ENCODE assay signal across 10 mouse cellular contexts in genomic region chr15:25302671-25303294, GRCm38 (mm10).
DNase-seq lines count a peak whose midpoint lies in the region; ATAC-seq and TF ChIP-seq lines count a peak whose summit lies in the region.
"Had no signal": no experiment of that assay in that cellular context is flagged by ENCODE, and none has a peak within 500 bp of the region (broad histone marks: within the 10 kb centered on the region; RNA-seq: fewer than 3 reads in every experiment).

No protein-coding gene starts in this region.

- no peak overlapping the region for H3K27ac ChIP-seq in CH12.LX (ENCODE audit: insufficient read depth, low read depth)
- H3K27ac ChIP-seq: hindbrain, embryonic 15.5 days had no signal

- no peaks in the 10 kb centered on the region for H3K9me3 ChIP-seq in CH12.LX (replicated peaks; ENCODE audit: low read length)
- H3K9me3 ChIP-seq: hindbrain, embryonic 15.5 days had no signal

- no peak overlapping the region for H3K9ac ChIP-seq in CH12.LX (ENCODE audit: insufficient read depth, low read depth)
- H3K9ac ChIP-seq: hindbrain, embryonic 15.5 days; liver, postnatal 0 days had no signal

- no peak overlapping the region for H3K4me3 ChIP-seq in lung, adult 2 months (replicated peaks; ENCODE audit: extremely low read depth, low read depth, low read length)
- H3K4me3 ChIP-seq in CH12.LX (replicated peaks in 1 of 3; ENCODE audit: low read depth in 2 of 3, low read length in 2 of 3, poor library complexity in 1 of 3) = no peak overlapping the region
- H3K4me3 ChIP-seq: hindbrain, embryonic 15.5 days had no signal

- H3K4me1 ChIP-seq in lung, adult 2 months (ENCODE audit: control insufficient read depth, insufficient read depth, low read length) = no peaks in the 10 kb centered on the region
- peaks cover 0 to 30% of the 10 kb centered on the region in 2 experiments; a peak in 2 of 4 replicates for H3K4me1 ChIP-seq in CH12.LX (ENCODE audit: control insufficient read depth in 1 of 2, insufficient read depth in 2 of 2)

- no peaks in the 10 kb centered on the region for H3K27me3 ChIP-seq in CH12.LX (replicated peaks)
- H3K27me3 ChIP-seq: hindbrain, embryonic 15.5 days had no signal

- no peak for TF ChIP-seq POLR2A in lung, adult 2 months (IDR thresholded peaks at IDR 0.05; ENCODE audit: borderline replicate concordance, extremely low read depth, low read depth, low read length)
- TF ChIP-seq POLR2A in CH12.LX (IDR thresholded peaks at IDR 0.05; ENCODE audit: low read depth, low read length) = no peak

- H3K79me2 ChIP-seq in CH12.LX (replicated peaks; ENCODE audit: control insufficient read depth, extremely low read depth, insufficient read depth, poor library complexity, severe bottlenecking) = no peaks in the 10 kb centered on the region

- no peak for TF ChIP-seq CTCF in lung, adult 2 months (IDR thresholded peaks at IDR 0.05; ENCODE audit: insufficient read depth, low read length)
- TF ChIP-seq CTCF in CH12.LX (conservative IDR thresholded peaks at IDR 0.05 in 1 of 2, IDR thresholded peaks at IDR 0.05 in 1 of 2; ENCODE audit: low read depth in 2 of 2, low read length in 2 of 2) = no peak

- no peak for TF ChIP-seq RAD21 in CH12.LX (IDR thresholded peaks at IDR 0.05; ENCODE audit: low read depth, low read length)

- TF ChIP-seq EP300 in CH12.LX (IDR thresholded peaks at IDR 0.05; ENCODE audit: low read length) = peak; percentile 56

- peak; percentile 84 for ATAC-seq in granulocyte monocyte progenitor cell, adult 5-6 weeks (replicated peaks; ENCODE audit: poor library complexity, severe bottlenecking)

- DNase-seq in cerebellum, postnatal 25 days = peak; percentile 44 to 53
- no peak for DNase-seq in cerebellum, adult 11-12 months
- DNase-seq in lung, postnatal 36 days = peak; percentile 4
- no peak for DNase-seq in lung, adult 2 months
- DNase-seq in CH12.LX (ENCODE audit: extremely low read depth) = peak; percentile 89
- no peak for DNase-seq in left cerebral cortex, adult 18-20 months (ENCODE audit: low spot score in 2 of 2)
- DNase-seq in urinary bladder, postnatal 25 days (ENCODE audit: low spot score) = no peak
- DNase-seq: liver, postnatal 0 days had no signal

- 32% methylated on average over 8 of the region's 8 CpGs for WGBS in lung, adult 2 months

- no peaks in the 10 kb centered on the region for H3K36me3 ChIP-seq in CH12.LX (replicated peaks in 1 of 2; ENCODE audit: control insufficient read depth in 1 of 2, insufficient read depth in 1 of 2, low read length in 1 of 2)
- H3K36me3 ChIP-seq: hindbrain, embryonic 15.5 days had no signal

- in situ Hi-C loops in CH12.LX (cut with MboI; ENCODE audit: low pct_ligation_motif_present, low pct_unique_long_range_greater_than_20kb, low sequenced_read_pairs) = no loop called here

- peak overlapping the region; percentile 44; the same call in 1 of the 2 replicates for H3K4me2 ChIP-seq in CH12.LX (ENCODE audit: insufficient read depth, low read depth, poor library complexity, severe bottlenecking)
- H3K4me2 ChIP-seq: hindbrain, embryonic 15.5 days had no signal

- dilution Hi-C loops in CH12.LX (cut with MboI; ENCODE audit: extremely low pct_ligation_motif_present, extremely low pct_unique_long_range_greater_than_20kb, low sequenced_read_pairs) = no loop called here

TF ChIP-seq in CH12.LX, 34 proteins besides CTCF, POLR2A, EP300 and RAD21:
- TF ChIP-seq ZC3H11A (IDR thresholded peaks at IDR 0.05; ENCODE audit: low read depth, low read length) (no peak), MEF2A (IDR thresholded peaks at IDR 0.05; ENCODE audit: borderline replicate concordance, low read depth, low read length) (no peak), BHLHE40 (IDR thresholded peaks at IDR 0.05; ENCODE audit: low read depth, low read length) (peak; percentile 67), IRF4 (IDR thresholded peaks at IDR 0.05; ENCODE audit: low read depth, low read length) (peak; percentile 25; the same call in 1 of the 2 replicates), MAX (IDR thresholded peaks at IDR 0.05; ENCODE audit: low read length) (peak; percentile 43; the same call in 1 of the 2 replicates), SIN3A (IDR thresholded peaks at IDR 0.05; ENCODE audit: low read length) (no peak), NRF1 (IDR thresholded peaks at IDR 0.05; ENCODE audit: low read depth, low read length) (no peak), JUN (IDR thresholded peaks at IDR 0.05; ENCODE audit: insufficient read depth, low read depth, low read length) (no peak), TBP (conservative IDR thresholded peaks at IDR 0.05; ENCODE audit: low read depth, low read length) (no peak), USF2 (conservative IDR thresholded peaks at IDR 0.05; ENCODE audit: low read depth, low read length) (no peak), TCF12 (IDR thresholded peaks at IDR 0.05; ENCODE audit: low read depth, low read length) (0 out of 2 replicates have a peak, but pooled peaks have one; percentile 26), ETS1 (conservative IDR thresholded peaks at IDR 0.05; ENCODE audit: low read depth, low read length) (peak; percentile 57), E2F4 (IDR thresholded peaks at IDR 0.05; ENCODE audit: insufficient replicate concordance, low read depth, low read length) (no peak), ELF1 (IDR thresholded peaks at IDR 0.05; ENCODE audit: low read depth, low read length) (no peak), CHD2 (IDR thresholded peaks at IDR 0.05; ENCODE audit: low read length) (no peak), SMC3 (IDR thresholded peaks at IDR 0.05; ENCODE audit: low read depth, low read length) (no peak), MAFK (IDR thresholded peaks at IDR 0.05; ENCODE audit: insufficient replicate concordance, low read length) (0 out of 2 replicates have a peak, but pooled peaks have one; percentile 41), MAZ (IDR thresholded peaks at IDR 0.05; ENCODE audit: low read depth, low read length) (no peak), GABPA (IDR thresholded peaks at IDR 0.05; ENCODE audit: insufficient replicate concordance, low read depth, low read length) (no peak), RCOR1 (conservative IDR thresholded peaks at IDR 0.05; ENCODE audit: low read depth, low read length) (no peak), ZMIZ1 (IDR thresholded peaks at IDR 0.05; ENCODE audit: low read depth, low read length) (no peak), JUND (conservative IDR thresholded peaks at IDR 0.05; ENCODE audit: low read depth, low read length) (no peak)
TF ChIP-seq in CH12.LX: peak in this region for 6.

Comparison
In these comparisons a context has a peak if more than half of its experiments do, and no peak if none do; other contexts are left out.
1. DNase-seq: peak in cerebellum, postnatal 25 days (2 of 2), lung, postnatal 36 days (single experiment) and CH12.LX (single experiment); none in cerebellum, adult 11-12 months (single experiment), lung, adult 2 months (single experiment), left cerebral cortex, adult 18-20 months (0 of 2) and urinary bladder, postnatal 25 days (single experiment).